Mouse (Mus musculus) fat pad, adult 2 months (tissue): ENCODE data around the gene Olfr922.

ENCODE experiments used
- DNase-seq: peaks from one replicate; pipeline ENCODE4 v3.0.0-alpha.2; 2011; ENCODE audit warnings: low read depth, low spot score; ENCODE audit errors: extremely low read depth

Gene Olfr922

GRCm38 (mm10) chr9:38814314-38814713, at the start of gene Olfr922:
Gene Olfr922, plus strand, starts transcription at chr9:38814614.
- no peak for DNase-seq

- DNase-seq = no peak
These were observed 41.6 kb upstream of the Olfr922 start, which contains the start of gene Olfr921 for GRCm38 (mm10) chr9:38772768-38773167. Gene Olfr921, plus strand, starts transcription at chr9:38773068.

GRCm38 (mm10) chr9:38792689-38793088, 21.7 kb upstream of the Olfr922 start:
- no peak for DNase-seq

- DNase-seq = peak; percentile 36
These were observed 8.7 kb upstream of the Olfr922 start for GRCm38 (mm10) chr9:38805696-38806095.

GRCm38 (mm10) chr9:38815458-38815986, 1.1 kb downstream of the Olfr922 start:
- DNase-seq = no peak

- DNase-seq = no peak
These were observed 11.8 kb downstream of the Olfr922 start, which contains the start of gene Olfr923 for GRCm38 (mm10) chr9:38826245-38826644. Gene Olfr923, plus strand, starts transcription at chr9:38826545.

- no peak for DNase-seq
These were observed 18.6 kb downstream of the Olfr922 start for GRCm38 (mm10) chr9:38833027-38833426.

GRCm38 (mm10) chr9:38844149-38844548, 29.7 kb downstream of the Olfr922 start, which contains the start of gene Olfr924:
Gene Olfr924, plus strand, starts transcription at chr9:38844449.
- no peak for DNase-seq

- no peak for DNase-seq
These were observed 40.3 kb downstream of the Olfr922 start, which contains the start of gene Olfr26 for GRCm38 (mm10) chr9:38854760-38855159. Gene Olfr26, plus strand, starts transcription at chr9:38855060.
